Mouse (Mus musculus) adrenal gland, postnatal 14 days (tissue): Measurements from ENCODE around the gene Zdhhc20. TPM values are rescaled to one million over a fixed set of nuclear protein-coding genes. Genes with fewer than 3 reads are reported as not detected.
"Not testable (repeated sequence)": the region's sequence is repeated elsewhere in the genome, so short reads cannot be mapped to it uniquely, and the experiment has no call there.

Source experiments
- DNase-seq: peaks from one replicate; pipeline ENCODE4 v3.0.0; 2021; ENCODE audit warnings: mixed read lengths
- long read RNA-seq, 2 experiments: library from polyadenylated mRNA; stranded (forward); transcript quantifications; one replicate each; pipeline ENCODE4 v2.0.0; 2021
- total RNA-seq: library from RNA; stranded (reverse); gene quantifications from 2 replicates; pipeline ENCODE4 v1.2.3, GENCODE M21; 2021

Gene Zdhhc20
- total RNA-seq, result 31.0 and 35.9 TPM in 2 replicates
- long read RNA-seq, experiment 1, full-length matches to known transcripts, result 32 of 61 reads
- long read RNA-seq, experiment 1, partial matches to known transcripts, result 4 of 61 reads
- long read RNA-seq, experiment 1, other reads (novel, unspliced or antisense), result 25 of 61 reads
- long read RNA-seq, experiment 2, full-length matches to known transcripts, result 18 of 38 reads
- long read RNA-seq, experiment 2, partial matches to known transcripts, result 3 of 38 reads
- long read RNA-seq, experiment 2, other reads (novel, unspliced or antisense), result 17 of 38 reads

DNA sequence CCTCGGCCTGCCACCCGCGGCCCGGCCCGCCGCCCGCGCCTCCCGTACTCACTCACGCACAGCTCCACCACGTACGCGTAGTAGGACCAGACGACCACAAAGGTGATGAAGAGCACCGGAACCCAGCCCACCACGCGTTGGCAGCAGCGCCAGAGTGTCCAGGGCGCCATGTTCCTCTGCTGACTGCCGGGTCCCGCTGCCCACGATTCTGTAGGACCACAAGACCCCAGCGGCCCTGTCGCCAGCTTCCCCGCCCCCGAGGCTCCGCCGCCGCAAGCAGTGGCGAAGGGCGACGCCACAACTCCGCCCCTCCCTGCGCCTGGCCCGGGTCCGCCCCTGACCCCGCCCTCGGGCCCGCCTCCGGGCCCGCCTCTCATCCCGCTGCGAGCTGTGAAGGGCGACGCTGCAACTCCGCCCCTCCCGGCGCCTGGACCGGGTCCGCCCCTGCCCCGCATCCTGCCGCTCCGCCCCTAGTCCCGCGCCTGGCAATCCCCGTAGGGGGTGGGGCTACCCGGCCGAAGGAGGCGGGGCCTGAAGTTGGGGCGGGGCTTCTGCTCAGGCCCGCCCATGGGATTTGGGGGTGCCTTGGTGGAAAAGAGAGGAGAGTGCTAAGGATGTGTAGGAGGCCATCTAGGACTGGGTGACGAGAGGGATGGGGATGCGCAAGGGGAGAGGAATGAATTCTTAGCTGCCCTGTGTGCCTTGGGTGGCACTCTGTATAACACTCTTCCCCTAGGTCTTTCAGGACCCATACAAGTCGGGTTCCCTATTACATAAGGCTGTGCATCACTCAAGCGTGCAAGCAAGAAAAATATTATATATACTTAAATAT, at the start of gene Zdhhc20:
Zdhhc20 (minus strand) TSS at position 266 of the 832 bp plus-strand sequence.
- peak; percentile 99 for DNase-seq

DNA sequence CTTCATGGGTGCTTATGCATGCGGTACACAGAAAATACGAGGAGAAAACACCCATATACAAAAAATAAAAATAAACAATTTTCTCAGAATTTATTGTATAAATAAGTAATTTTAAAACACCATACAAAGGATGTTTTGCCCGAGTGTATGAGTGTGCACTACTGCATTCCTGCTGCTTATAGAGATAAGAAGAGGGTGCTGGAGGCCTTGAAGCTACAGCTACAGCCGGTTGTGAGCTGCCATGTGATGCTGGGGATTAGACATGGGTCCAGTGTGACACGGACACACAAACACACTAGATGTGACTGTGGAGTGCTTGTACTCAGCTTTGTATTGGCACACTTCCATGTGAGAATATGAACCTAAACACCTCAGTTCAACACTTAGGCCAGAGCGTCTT, 47.2 kb upstream of the Zdhhc20 start:
- no peak for DNase-seq

DNA sequence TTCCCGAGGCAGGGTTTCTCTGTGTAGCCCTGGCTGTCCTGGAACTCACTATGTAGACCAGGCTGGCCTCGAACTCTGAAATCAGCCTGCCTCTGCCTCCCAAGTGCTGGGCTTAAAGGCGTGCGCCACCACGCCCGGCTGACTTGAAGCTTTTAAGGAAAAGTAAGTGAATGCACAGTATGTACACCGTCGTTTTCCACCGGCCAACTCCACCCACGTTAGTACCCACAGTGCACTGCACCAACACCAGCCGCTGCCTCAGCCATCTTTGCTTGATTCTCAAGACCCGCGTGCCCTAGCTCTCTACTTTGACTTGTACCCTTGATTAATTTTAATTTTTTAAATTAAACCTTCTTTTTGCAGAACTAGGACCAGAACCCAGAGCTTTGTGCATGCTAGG, 44.6 kb upstream of the Zdhhc20 start:
- DNase-seq, result no peak

DNA sequence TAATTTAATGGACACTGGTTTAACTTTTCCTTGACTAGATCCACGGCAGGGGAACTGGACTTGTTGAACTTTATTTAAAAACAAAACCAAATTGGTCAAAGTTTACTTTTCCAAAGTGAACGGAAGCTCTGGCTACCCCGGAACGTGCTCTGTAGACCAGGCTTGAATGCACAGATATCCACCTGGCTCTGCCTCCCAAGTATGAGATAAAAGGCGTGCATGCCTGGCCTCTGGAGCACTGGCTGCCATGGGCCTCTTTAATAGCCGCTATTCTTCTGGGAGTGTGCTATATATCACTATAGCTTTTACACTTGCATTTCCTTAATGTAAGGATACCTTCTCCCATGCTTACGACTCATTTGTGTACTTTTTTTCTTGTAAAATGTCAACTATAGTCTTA, 43.5 kb upstream of the Zdhhc20 start:
- no peak for DNase-seq

DNA sequence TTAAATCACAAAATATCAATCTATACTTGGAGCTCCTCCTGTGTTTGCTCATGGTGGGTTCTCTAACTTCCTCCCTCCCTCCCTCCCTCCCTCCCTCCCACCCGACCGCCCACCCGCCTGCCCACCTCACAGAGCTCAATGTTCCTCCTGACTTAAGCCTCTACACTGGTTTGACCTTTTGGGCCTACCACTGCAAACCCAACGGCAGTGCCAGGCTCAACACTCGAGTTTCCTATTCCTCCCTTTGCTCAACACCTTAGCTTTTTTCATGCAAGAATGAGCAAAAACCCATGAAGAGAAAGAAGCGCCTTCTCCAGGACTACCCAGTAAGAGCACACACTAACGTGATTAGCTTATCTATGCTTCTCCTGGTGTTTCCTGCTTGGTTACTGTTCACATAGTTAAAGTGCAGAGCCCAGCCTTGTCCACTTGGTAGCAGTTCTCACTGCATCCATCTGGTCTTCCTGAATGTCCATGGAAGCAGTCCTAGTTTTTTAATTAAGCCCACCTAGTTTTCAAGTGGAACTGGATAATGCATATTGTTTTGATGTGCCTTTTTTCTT, 42.9 kb upstream of the Zdhhc20 start:
- no peak for DNase-seq

DNA sequence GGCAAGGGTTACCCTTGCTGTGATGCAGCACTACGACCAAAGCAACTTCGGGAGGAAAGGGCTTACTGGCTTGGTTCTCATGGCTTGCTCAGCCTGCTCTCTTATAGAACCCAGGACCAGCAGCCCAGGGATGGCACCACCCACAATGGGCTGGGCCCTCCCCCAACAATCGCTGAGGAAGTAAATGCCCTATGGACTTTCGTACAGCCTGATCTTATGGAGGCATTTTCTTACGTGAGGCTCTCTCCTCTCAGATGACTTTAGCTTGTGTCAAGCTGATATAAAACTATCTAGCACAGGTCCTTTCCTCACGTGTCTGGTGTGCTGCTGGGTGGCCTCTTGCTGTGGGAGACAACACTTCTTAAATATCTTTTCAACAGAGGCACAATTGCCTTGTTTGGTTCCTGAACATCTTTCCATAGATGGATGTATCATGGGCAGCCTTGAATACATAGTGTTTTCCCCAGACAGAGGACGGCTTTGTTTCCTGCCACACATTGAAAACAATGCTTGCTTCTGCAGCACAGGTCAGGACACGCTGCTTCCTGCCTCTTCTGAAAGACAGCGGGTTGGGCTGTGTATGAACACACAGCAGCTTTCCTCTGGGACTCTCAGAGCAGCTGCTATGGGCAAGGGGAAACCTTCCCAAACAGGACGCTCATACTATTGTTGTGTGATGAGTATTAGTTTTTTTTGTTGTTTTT, 31.5 kb upstream of the Zdhhc20 start:
- DNase-seq, result peak; percentile 32

DNA sequence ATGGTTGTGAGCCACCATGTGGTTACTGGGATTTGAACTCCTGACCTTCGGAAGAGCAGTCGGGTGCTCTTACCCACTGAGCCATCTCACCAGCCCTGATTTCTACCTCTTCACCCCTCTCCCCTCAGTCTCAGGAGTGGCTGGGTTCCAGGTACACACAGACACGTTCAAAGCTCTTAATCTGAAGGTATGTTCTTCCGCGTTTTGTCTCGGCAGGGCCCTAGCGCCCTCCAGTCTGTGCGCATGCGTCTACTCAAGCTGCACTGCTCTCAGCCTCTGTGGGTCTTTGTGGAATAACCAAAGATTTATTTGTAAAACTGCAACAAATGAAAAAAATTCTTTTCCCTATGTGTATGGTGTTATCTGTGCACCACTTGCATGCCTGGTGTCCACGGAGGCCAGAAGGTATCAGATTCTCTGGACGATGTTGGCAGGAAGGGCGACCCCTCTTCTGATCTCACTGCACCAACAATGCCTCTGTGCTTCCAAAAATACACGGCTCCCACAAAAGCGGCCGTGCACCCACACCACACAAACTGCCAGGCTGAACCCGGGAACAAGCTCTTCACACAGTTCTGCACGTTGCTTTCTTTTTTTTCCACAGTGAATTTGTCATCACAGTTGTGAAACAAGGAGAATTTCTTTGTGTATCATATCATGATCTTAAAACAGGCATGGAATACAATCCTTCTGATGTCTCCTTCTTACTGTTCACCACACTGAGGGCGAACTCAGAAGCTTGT, 30.7 kb upstream of the Zdhhc20 start:
- DNase-seq, result no peak

DNA sequence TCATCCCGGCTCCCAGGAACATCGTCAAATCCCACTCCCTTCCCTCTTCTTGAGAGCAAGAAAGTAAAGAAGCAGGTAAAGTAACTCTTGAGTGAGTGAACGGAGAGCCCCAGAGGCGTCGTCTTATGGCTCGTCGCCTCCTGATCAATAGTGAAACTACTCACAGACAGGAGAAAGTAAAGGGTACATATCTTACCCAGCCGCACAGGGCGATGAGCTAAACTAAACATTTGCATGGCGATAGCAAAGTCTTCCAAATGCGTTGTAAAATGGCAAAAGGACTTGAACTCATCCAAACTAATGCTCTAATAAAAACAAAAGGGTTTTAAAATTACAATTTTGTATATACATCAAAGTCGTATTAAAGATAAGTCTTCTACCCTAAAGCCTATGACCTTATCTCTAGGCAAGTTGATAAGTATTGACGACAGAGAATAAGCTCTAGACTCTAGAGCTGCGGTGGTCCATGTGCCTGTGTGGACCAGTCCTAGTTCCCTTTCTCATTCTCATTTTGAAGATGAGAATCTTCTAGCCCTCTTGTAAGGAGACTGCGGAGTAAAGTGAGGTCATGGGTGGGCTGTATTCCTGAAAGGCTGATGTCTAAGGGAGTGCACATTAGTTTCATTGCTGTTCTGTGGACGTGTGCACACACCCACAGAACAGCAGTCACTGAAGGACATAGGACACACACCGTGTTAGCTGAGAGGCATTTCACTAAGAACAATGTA, 29.2 kb upstream of the Zdhhc20 start:
- DNase-seq, result no peak

DNA sequence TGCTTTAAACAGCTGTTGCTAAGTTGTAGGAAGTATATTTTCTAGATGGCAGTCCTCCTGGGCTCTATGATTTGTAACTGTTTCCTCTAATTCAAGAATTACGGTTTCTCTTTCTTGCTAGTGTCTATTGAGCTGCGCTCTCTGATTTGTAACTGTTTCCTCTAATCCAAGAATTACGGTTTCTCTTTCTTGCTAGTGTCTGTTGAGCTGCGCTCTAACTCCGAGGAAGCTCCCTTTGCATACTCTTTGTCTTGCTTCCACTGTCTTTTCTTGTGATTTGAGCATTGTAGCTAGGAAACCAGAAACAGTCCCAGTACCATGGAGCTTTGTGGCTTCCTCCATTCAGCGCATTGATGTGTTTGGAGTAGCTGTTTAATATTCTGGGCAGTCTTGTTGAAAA, 25.3 kb upstream of the Zdhhc20 start:
- no peak for DNase-seq

DNA sequence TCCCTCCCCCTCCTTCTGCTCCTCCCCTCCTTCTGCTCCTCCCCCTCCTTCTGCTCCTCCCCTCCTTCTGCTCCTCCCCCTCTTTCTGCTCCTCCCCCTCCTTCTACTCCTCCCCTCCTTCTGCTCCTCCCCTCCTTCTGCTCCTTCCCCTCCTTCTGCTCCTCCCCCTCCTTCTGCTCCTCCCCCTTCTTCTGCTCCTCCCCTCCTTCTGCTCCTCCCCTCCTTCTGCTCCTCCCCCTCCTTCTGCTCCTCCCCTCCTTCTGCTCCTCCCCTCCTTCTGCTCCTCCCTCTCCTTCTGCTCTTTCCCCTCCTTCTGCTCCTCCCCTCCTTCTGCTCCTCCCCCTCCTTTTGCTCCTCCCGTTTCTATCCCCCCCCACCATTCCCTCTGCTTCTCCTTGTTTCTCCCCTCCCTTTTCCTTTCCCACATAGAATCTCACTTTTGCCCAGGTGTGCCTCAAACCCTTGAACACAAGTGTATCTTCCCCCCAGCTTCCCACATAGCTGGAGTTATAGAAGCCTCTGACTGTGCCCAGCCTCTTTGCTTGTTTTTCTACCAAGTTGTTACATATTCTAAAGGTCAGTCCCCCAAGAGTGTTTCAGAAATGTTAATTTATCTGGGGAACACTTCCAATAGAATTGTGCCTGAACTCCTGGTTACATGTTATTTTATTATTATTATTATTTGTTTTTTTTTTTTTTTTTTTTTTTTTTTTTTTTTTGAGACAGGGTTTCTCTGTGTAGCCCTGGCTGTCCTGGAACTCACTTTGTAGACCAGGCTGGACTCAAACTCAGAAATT, 22.3 kb upstream of the Zdhhc20 start:
- not testable (repeated sequence) for DNase-seq

DNA sequence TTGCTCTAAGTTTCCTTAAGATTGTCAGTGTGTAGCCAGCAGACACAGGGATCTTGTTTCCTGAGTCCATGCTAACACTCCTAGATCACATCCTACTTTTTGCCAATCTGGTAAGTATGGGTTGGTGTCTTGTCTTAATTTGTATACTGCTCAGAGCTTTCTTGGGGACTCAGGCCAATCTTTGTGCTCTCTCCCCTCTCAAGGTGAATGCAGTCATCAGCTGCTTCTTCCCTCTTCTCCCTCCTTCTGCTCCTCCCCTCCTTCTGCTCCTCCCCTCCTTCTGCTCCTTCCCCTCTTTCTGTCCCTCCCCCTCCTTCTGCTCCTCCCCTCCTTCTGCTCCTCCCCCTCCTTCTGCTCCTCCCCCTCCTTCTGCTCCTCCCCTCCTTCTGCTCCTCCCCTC, 21.7 kb upstream of the Zdhhc20 start:
- DNase-seq, result not testable (repeated sequence)

DNA sequence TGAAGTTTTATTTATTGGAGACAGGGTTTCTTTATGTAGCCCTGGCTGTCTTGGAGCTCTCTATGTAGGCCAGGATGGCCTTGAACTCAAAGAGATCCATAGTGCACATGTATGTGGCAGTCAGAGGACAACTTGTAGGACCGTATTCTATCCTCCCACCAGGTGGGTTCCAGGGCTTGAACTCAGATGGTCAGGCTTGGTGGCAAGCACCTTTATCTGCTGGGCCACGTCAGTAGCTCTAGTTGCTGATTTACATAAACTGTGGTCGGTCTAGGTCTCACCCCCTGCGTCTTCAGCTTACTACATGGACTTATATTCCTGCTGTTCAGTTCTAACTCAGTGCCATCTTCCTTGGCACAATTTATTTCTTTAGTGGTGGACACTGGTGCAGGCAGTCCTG, 21.2 kb upstream of the Zdhhc20 start:
- DNase-seq, result no peak

DNA sequence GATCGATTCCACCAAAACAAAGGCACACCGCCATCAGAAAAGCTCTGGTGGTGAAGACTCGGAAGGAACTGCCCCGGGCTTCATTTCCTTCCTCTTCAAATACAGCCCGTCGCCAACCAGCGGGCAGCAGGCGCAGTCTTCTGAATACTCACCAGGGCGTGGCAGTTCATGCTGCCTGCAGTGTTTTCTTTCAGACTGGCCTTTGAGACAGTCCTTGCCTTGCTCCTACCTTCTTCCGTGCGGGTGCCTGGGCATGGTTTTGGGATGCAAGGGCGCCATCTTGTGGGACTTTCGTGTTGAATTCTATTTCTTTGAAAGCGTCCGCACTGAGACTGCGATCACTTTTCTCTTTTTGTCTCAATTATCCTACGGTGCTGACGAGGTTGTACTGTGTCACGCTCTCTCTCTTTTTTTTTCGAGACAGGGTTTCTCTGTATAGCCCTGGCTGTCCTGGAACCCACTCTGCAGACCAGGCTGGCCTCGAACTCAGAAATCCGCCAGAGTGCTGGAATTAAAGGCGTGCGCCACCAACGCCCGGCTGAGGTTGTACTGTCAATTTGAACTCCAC, 20.5 kb upstream of the Zdhhc20 start:
- peak; percentile 91 for DNase-seq

DNA sequence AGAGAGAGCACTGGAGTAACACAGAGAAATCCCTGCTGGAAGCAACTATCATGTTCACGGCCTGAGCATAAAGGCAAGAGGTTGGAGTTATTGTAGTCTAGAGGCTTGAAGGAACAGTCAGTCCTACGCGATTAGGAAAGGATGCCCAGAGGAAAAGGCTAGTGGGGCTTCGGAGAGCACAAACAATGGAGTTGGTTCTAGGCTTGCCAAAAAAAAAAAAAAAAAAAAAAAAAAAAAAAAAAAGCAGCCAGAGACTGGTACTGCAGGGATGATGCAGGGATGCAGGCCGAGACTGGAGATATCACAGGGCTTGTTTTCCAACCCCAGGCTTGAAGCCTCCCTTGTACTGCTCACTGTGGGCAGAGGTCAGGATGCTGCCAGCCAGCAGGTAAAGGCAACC, 19.2 kb upstream of the Zdhhc20 start:
- no peak for DNase-seq

DNA sequence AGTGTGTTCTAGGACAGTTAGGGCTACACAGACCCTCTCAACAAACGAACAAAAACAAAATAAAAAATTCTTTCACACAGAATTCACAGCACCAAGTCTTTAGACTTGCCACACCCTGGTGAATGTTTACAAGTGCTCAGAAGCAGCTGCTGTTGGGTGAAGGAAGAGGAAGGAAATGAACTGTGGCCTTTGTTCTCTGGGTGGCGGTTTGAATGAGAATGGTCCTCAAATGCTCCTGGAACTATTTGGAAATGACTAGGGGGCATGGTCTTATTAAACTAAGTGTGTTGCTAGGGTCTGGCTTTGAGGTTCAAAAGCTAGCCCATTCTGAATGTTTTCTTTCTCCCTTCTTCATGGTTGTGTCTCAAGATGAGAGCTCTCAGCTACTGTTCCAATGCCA, 18.4 kb upstream of the Zdhhc20 start:
- DNase-seq, result no peak

DNA sequence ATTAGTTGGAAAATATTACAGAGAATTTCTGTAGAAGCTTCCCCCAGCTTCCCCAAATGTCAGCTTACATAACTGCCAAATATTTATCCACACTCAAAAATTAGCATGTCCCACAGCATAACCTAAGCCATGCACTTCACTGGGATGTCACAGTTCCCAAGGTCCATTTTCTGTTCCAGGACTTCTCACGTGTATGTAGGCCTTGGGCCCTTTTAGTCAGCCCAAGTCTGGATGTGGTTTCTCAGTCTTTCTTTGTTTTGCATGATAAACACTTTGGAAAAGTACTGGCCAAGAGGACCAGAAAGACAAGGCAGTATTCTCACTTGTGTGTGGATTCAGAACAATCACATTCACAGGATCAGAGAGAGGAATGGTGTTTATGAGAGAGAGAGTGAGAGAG, 11.9 kb upstream of the Zdhhc20 start:
- DNase-seq, result peak; percentile 30

DNA sequence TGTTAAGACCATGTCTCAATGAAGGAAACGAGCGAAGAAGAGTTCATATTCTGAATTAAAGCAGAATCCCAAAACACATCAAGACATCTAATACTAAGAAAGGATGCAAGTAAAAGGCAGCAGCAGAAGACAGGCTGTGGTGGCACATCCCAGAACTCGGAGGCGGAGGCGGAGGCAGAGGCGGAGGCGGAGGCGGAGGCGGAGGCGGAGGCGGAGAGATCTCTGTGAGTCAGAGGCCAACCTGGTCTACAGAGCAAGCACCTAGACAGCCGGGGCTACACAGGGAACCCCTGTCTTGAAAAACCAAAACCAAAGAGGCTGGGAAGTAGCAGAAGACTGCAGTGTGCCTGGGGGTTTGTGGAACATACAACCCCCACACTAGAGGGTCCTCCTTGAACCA, 6.8 kb upstream of the Zdhhc20 start:
- no peak for DNase-seq

DNA sequence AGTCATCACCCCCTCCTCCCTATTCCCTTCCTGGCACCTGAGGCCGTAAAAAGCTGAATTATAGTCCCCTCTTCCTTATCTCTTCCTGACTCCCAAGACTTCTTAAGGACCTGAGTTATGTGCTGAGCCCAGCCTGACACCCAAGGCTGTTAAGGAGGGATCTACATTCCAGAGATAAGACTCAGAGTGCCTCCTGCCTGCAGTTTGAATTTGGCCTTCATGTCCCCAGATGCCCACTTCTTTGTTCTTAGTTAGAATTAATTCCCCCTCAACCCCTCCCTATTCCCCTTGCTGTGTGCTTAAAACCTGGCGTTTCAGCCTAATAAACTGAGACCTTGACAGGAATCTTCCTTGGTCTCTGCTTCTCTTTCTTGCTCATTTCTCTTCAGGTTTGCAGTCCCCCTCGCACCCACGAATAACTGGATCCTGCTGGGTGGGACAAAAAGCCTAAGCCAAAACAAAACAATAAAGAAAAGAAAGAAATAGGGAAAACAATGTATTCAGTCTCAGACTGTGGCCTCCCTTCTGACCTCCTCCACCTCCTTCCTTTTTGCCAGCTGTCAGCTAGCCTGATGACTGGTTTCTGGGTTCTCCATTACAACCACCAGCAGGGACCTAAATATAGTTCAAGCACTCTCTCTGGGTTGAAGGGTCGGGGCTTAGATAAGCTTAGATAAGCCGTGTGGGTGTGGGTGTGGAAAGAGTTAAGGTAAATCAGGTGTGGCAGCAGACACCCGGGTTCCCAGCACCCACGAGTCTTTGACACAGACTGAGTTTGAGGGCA, 6.2 kb upstream of the Zdhhc20 start:
- DNase-seq, result peak; percentile 23

DNA sequence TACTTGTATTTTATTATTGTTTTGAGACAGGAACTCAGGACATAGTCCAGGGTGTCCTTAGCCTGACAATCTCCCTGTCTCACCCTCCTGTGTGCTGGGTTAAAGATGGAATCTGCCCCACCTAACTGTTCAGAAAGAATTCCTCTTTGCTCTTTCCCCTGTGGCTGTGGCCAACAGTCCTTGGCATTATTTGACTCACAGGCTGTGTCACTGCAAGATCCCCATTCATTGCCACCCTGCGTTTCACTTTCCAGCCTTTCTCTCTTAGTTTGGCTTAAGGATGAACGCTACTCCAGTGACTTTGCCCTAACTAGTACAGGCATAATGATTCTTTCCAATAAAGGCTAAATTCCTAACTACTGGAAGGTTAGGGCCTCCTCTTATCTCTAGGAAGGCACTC, 4.3 kb upstream of the Zdhhc20 start:
- DNase-seq, result no peak
